Mouse (Mus musculus) kidney, postnatal 25 days (tissue): ENCODE measurements around the gene Zfp947.
"Not testable (repeated sequence)": the region's sequence is repeated elsewhere in the genome, so short reads cannot be mapped to it uniquely, and the experiment has no call there.

Source experiments
- DNase-seq, 2 experiments: peaks; one replicate each; pipeline ENCODE4 v3.0.0; 2021; ENCODE audit warnings: mixed read lengths in 2 of 2

The Zfp947 gene

DNA sequence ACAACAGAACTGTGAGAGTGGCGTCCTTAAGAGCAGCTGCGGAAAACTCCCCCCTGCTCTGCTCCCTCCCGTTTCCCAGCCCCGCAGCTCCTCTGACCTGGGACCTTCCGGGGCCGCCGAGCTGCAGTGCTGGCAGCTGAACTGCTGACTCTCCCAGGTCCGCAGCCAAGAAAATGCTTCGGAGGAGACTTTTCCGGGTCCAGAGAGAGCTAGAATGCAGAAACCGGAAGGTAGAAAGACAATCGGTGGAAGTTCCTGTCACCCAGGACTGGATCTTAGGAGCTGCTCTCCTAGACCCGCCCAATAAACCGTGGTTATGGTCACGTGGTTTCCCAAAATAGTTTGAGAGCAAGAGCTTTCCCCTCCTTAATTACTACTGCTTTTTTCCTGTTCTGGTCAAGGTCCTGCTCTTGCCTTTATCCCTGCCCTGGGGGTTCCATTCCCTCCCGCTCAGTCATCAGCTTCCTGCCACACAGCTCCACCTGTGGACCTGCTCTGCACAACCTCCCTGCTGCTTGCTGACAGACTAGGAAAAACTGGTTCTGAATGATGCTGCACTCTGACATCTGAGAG is at the start of gene Zfp947:
TSS of gene Zfp947 (minus strand) at position 469 of the 573 bp plus-strand sequence.
- DNase-seq, result peak; percentile 66 to 84

DNA sequence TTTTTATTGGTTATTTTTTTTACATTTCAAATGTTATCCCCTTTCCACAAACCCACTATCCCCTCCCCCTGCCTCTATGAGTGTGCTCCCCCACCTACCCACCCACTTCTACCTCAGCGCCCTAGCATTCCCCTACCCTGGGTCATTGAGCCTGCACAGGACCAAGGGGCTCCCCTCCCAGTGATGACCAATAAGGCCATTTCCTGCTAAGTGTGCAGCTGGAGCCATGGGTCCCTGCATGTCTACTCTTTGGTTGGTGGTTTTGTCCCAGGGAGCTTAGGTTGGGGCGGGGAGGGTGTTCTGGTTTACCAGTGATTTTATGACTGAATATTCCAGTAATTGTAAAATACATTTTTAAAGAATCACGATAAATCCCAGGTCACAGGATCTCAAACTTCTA is 686 bp downstream of the Zfp947 start:
- DNase-seq, result not testable (repeated sequence)

DNA sequence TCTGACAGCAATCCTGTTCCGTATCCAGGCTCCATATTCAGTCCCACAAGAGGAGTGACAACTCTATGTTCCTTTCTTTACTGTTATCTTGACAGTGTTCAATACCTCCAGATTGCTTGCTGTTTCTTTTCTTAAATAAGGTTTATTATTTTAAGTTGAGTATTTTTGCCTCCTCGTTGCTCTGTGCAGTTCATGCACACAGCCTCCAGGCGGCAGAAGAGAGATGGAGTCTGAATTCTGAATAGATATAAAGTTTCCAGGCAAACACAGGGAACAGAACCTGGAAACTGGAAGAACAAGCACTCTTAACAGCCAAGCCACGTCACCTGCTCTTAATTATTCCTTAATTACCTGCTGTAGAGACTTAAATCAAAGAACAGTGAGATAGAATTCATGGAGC is 12.0 kb downstream of the Zfp947 start:
- DNase-seq, result not testable (repeated sequence)

DNA sequence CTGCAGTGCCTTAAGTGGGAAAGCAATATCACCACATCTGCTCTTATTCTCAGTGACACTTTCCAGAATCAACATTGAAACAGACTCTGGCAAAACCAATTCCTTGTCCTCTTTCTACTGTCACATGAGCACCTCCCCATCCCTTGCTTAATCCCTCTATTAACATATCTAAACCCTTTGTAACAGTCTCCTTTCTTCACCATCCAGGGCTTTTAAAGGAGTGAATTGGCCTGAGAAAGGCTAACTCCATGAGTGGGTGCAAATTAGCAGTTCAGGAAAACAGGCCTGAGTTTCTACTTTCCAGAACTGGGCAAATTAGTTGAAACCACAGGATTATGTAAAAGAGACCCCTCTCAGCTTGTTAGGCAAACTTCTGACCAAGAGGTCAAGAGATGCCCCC is 47.2 kb downstream of the Zfp947 start:
- DNase-seq, result no peak
